Mouse (Mus musculus) embryonic fibroblast, embryonic 13.5 days (primary cell): ENCODE data around the gene Slc6a17.

Experiments
- CTCF ChIP-seq: IDR thresholded peaks from 2 replicates; pipeline ENCODE4 v1.5.1; 2011; ENCODE audit warnings: mild to moderate bottlenecking, control low read depth, low read length, moderate library complexity, borderline replicate concordance; ENCODE audit not compliant: insufficient read depth
- POLR2A ChIP-seq: IDR thresholded peaks from 2 replicates; pipeline ENCODE4 v1.6.1; 2011; ENCODE audit warnings: low read depth, mild to moderate bottlenecking, control low read depth, low read length, moderate library complexity

DNA sequence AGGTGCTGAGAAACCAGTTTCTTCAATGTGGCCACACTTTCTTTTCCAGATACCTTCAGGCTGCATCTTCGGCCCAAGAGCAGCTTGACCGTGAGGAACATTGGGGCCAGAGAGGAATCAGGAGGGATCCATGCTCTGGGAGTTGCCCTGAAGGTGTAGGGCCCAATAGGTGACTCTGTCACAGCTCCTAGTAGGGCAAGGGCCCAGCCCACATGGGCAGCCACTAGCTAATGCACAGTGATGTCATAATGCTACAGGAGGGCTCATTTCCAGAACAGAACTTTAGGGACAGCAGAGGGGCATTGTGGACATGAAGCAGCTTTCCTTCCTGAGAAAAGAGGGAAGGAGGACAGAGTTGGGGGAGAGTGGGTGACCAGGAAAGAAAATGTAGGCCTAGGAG lies 37.0 kb upstream of the Slc6a17 start, which contains the start of gene Ubl4b:
- TF ChIP-seq CTCF (no peak), POLR2A (no peak)
